Mouse (Mus musculus): ENCODE results near the gene Babam1. TPM values are rescaled to one million over a fixed set of nuclear protein-coding genes. Genes with fewer than 3 reads are reported as not detected.

The Babam1 gene
- total RNA-seq (2017), result 57.7 and 63.6 TPM in 2 replicates

GRCm38 (mm10) chr8:71396639-71397305, at the start of gene Babam1:
Babam1 (plus strand) TSS chr8:71396861.
- ATAC-seq (ENCODE audit: extremely low read depth, insufficient number of reproducible peaks, low FRiP score, poor library complexity, severe bottlenecking), result peak; percentile 97

- ATAC-seq (ENCODE audit: extremely low read depth, insufficient number of reproducible peaks, low FRiP score, poor library complexity, severe bottlenecking), result no peak
Measured at GRCm38 (mm10) chr8:71351117-71351516, 45.5 kb upstream of the Babam1 start.

- no peak for ATAC-seq (ENCODE audit: extremely low read depth, insufficient number of reproducible peaks, low FRiP score, poor library complexity, severe bottlenecking)
Measured at GRCm38 (mm10) chr8:71351520-71351919, 45.1 kb upstream of the Babam1 start.

GRCm38 (mm10) chr8:71358026-71358425, 38.6 kb upstream of the Babam1 start:
- ATAC-seq (ENCODE audit: extremely low read depth, insufficient number of reproducible peaks, low FRiP score, poor library complexity, severe bottlenecking), result no peak

- peak; percentile 74 for ATAC-seq (ENCODE audit: extremely low read depth, insufficient number of reproducible peaks, low FRiP score, poor library complexity, severe bottlenecking)
Measured at GRCm38 (mm10) chr8:71366771-71367528, 29.7 kb upstream of the Babam1 start, which contains the start of gene Use1. Use1 (plus strand) TSS chr8:71366848.

GRCm38 (mm10) chr8:71367529-71368176, 29.0 kb upstream of the Babam1 start:
- ATAC-seq (ENCODE audit: extremely low read depth, insufficient number of reproducible peaks, low FRiP score, poor library complexity, severe bottlenecking), result no peak

GRCm38 (mm10) chr8:71368366-71368765, 28.3 kb upstream of the Babam1 start:
- ATAC-seq (ENCODE audit: extremely low read depth, insufficient number of reproducible peaks, low FRiP score, poor library complexity, severe bottlenecking), result no peak

GRCm38 (mm10) chr8:71369040-71369718, 27.5 kb upstream of the Babam1 start:
- no peak for ATAC-seq (ENCODE audit: extremely low read depth, insufficient number of reproducible peaks, low FRiP score, poor library complexity, severe bottlenecking)

GRCm38 (mm10) chr8:71370711-71371235, 25.9 kb upstream of the Babam1 start:
- no peak for ATAC-seq (ENCODE audit: extremely low read depth, insufficient number of reproducible peaks, low FRiP score, poor library complexity, severe bottlenecking)

GRCm38 (mm10) chr8:71371236-71371848, 25.3 kb upstream of the Babam1 start, which contains the start of gene Ocel1:
Ocel1 (plus strand) TSS chr8:71371298.
- ATAC-seq (ENCODE audit: extremely low read depth, insufficient number of reproducible peaks, low FRiP score, poor library complexity, severe bottlenecking), result peak; percentile 72

- no peak for ATAC-seq (ENCODE audit: extremely low read depth, insufficient number of reproducible peaks, low FRiP score, poor library complexity, severe bottlenecking)
Measured at GRCm38 (mm10) chr8:71372427-71372826, 24.2 kb upstream of the Babam1 start.

- no peak for ATAC-seq (ENCODE audit: extremely low read depth, insufficient number of reproducible peaks, low FRiP score, poor library complexity, severe bottlenecking)
Measured at GRCm38 (mm10) chr8:71373000-71373399, 23.7 kb upstream of the Babam1 start.

- no peak for ATAC-seq (ENCODE audit: extremely low read depth, insufficient number of reproducible peaks, low FRiP score, poor library complexity, severe bottlenecking)
Measured at GRCm38 (mm10) chr8:71374616-71375206, 21.9 kb upstream of the Babam1 start.

GRCm38 (mm10) chr8:71375581-71376422, 20.9 kb upstream of the Babam1 start:
- ATAC-seq (ENCODE audit: extremely low read depth, insufficient number of reproducible peaks, low FRiP score, poor library complexity, severe bottlenecking), result peak; percentile 42

- no peak for ATAC-seq (ENCODE audit: extremely low read depth, insufficient number of reproducible peaks, low FRiP score, poor library complexity, severe bottlenecking)
Measured at GRCm38 (mm10) chr8:71376423-71377030, 20.1 kb upstream of the Babam1 start.

- ATAC-seq (ENCODE audit: extremely low read depth, insufficient number of reproducible peaks, low FRiP score, poor library complexity, severe bottlenecking), result no peak
Measured at GRCm38 (mm10) chr8:71379008-71379407, 17.7 kb upstream of the Babam1 start.

- ATAC-seq (ENCODE audit: extremely low read depth, insufficient number of reproducible peaks, low FRiP score, poor library complexity, severe bottlenecking), result no peak
Measured at GRCm38 (mm10) chr8:71379512-71380075, 17.1 kb upstream of the Babam1 start.

Measured in neutrophil, adult 5-6 weeks (primary cell).